Comparison of ENCODE assay signal across 8 mouse cellular contexts in the genomic region with DNA sequence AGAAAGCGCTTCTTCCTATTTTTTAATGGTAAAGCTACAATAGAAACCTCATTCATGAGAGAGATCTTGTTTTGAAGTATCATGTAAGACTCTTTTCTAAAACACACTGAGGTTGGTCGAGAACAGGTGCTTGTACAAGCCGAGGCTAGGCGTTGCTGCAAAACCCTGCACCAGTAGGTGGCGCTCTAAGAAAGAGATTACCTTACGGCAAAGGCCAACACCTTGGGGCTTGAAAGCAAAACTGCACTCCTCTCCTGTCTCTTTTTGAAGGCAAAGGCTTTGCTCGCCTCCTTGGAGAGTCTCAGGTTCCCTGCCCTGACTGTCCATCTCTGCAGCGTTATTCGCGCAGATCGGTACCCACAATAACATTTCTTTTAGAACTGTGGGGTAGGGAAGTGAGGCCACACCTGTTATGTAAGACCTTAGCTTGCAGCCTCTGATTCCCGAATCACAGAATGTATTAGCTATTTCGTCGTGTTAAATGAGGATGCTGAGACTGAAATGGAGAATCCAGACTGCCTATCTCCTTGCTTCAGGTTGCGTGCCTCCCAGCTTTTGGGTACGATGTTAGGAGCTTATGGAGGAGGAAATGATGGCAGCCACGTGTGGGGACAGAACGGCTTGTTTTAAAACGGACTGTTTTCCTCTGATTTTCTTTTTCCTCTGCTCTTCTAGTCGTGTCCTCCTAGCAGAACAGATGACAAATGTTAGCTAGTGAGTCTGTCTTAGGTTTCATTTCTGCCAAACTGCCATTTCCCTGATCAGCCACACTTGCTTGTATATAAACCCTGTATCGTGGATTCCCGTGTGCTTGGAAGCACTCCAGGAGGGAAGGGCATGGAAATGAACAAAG. TPM values are rescaled to one million over a fixed set of nuclear protein-coding genes. Genes with fewer than 3 reads are reported as not detected.
DNase-seq lines count a peak whose midpoint lies in the region; ATAC-seq and TF ChIP-seq lines count a peak whose summit lies in the region.

No protein-coding gene starts in this region.

- no peak overlapping the region for H3K4me2 ChIP-seq in hindbrain, embryonic 12.5 days (replicated peaks)

- peak; percentile 57 for DNase-seq in Muller cell, postnatal 12 days (ENCODE audit: inconsistent ontology term)
- DNase-seq in cerebellum, adult 2 months, result peak; percentile 89 to 96
- peak; percentile 69 to 99 for DNase-seq in frontal cortex, adult 2 months (ENCODE audit: extremely low spot score in 1 of 2, low spot score in 1 of 2)
- peak; percentile 89 to 99 for DNase-seq in layer of hippocampus, postnatal 25 days (ENCODE audit: extremely low spot score in 1 of 2, low spot score in 1 of 2)
- peak; percentile 91 for DNase-seq in lung, postnatal 36 days
- peak; percentile 73 for DNase-seq in retina, postnatal 7 days (ENCODE audit: low read depth, low spot score)
- DNase-seq in urinary bladder, adult 18-20 months (ENCODE audit: low spot score in 2 of 2), result peak; percentile 59 to 74

- H3K4me3 ChIP-seq in cerebellum, adult 2 months (replicated peaks; ENCODE audit: insufficient read depth, low read depth, low read length), result peak overlapping the region; percentile 62
- H3K4me3 ChIP-seq in hindbrain, embryonic 12.5 days, result no peak overlapping the region

- peak; percentile 33; the same call in 1 of the 2 replicates for TF ChIP-seq POLR2A in cerebellum, adult 2 months (IDR thresholded peaks at IDR 0.05; ENCODE audit: borderline replicate concordance, insufficient read depth, low read length)

- ATAC-seq in hindbrain, embryonic 12.5 days (ENCODE audit: low FRiP score), result 0 out of 2 replicates have a peak, but pooled peaks have one; percentile 50

- H3K9ac ChIP-seq in hindbrain, embryonic 12.5 days, result no peak overlapping the region

- no peaks in the 10 kb centered on the region for H3K27me3 ChIP-seq in cerebellum, adult 2 months (ENCODE audit: control insufficient read depth, insufficient read depth, low read length)
- H3K27me3 ChIP-seq in hindbrain, embryonic 12.5 days, result 0 out of 2 replicates have a peak, but pooled peaks cover 3% of the 10 kb centered on the region

- H3K27ac ChIP-seq in cerebellum, adult 2 months (ENCODE audit: insufficient read depth, low read length), result peak overlapping the region; percentile 31
- H3K27ac ChIP-seq in hindbrain, embryonic 12.5 days, result no peak overlapping the region

- peaks cover 3% of the 10 kb centered on the region; the same call in 1 of the 2 replicates for H3K4me1 ChIP-seq in cerebellum, adult 2 months (ENCODE audit: control insufficient read depth, insufficient read depth, low read length)
- peaks cover 2% of the 10 kb centered on the region; the same call in 1 of the 2 replicates for H3K4me1 ChIP-seq in hindbrain, embryonic 12.5 days

- WGBS in cerebellum, adult 2 months, result 6% methylated on average over 22 of the region's 22 CpGs
- 35% methylated on average over 22 of the region's 22 CpGs for WGBS in hindbrain, embryonic 12.5 days

- H3K36me3 ChIP-seq in hindbrain, embryonic 12.5 days, result no peaks in the 10 kb centered on the region

- no peaks in the 10 kb centered on the region for H3K9me3 ChIP-seq in hindbrain, embryonic 12.5 days (replicated peaks)

- peak; percentile 97 for TF ChIP-seq CTCF in cerebellum, adult 2 months (IDR thresholded peaks at IDR 0.05; ENCODE audit: borderline replicate concordance, insufficient read depth, low read depth, low read length)

RNA-seq across cellular contexts. Expression of a gene that starts 36.3 kb away (rescaled TPM):
- 23.8 and 24.6 TPM in 2 replicates for polyA plus RNA-seq in cerebellum, adult 2 months (2012; rRNA removed)
- polyA plus RNA-seq in frontal cortex, adult 2 months (2012; rRNA removed), result 13.2 and 14.4 TPM in 2 replicates
- 37.5 and 37.8 TPM in 2 replicates for polyA plus RNA-seq in hindbrain, embryonic 12.5 days (2016; fragmentation: Nextera tagmentation; extraction: Ambion mirVana)
- 10 to 100 TPM; 10.0 to 11.1 TPM for total RNA-seq in layer of hippocampus, postnatal 25 days (2021)
